Mouse (Mus musculus) v-Abl transformed pro-B cells (cell line): Measurements from ENCODE around the gene 4930444G20Rik.
"Not testable (repeated sequence)": the region's sequence is repeated elsewhere in the genome, so short reads cannot be mapped to it uniquely, and the experiment has no call there.

Experiments
- in situ Hi-C, 2 experiments: fragments of 400-800 bp; cut with MboI; formaldehyde crosslinking; loops; one replicate each; pipeline ENCODE4 v1.15.1; 2025; ENCODE audit not compliant: unreplicated experiment in 2 of 2

4930444G20Rik gene

DNA sequence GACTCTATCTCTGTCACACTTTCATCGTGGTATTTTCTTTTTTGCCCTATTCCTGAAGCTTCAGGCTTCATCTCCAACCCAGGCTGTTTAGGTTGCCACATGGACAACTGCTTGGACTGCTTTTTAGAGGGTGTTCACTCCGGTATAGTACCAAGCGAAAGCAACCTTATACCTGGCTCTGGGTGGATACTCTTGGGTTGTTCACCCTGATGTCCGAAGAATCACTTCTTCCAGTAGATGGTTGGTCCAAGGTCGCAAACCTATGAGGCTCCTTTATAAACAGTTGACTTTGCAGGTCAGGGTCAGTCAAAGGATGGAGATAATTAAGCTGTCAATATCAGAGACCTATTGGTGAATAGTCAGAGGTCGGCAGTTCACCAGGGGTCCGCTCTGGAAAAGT, at the start of gene 4930444G20Rik:
Gene 4930444G20Rik (minus strand): TSS at position 101 of the 400 bp plus-strand sequence.
- in situ Hi-C loops = not testable (repeated sequence)

DNA sequence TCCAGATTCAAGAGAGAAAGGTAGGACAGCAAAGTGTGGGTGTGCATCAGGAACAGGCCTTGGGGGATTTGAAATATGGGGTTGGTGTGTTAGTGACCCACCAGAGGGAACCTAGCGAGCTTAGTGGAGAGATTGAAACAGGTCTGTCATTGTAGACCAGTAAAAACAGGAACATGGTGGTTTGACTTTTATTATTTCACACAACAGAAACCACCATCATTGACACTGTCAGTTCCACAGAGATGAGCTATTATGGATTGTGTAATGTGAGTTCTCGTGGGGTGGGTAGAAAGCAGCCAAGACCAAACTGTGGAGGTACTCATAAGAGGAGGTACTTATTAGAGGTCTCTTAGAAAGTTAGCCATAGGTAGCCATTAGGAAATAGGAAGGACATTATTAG, 6.7 kb upstream of the 4930444G20Rik start:
- in situ Hi-C loops = no loop called here

DNA sequence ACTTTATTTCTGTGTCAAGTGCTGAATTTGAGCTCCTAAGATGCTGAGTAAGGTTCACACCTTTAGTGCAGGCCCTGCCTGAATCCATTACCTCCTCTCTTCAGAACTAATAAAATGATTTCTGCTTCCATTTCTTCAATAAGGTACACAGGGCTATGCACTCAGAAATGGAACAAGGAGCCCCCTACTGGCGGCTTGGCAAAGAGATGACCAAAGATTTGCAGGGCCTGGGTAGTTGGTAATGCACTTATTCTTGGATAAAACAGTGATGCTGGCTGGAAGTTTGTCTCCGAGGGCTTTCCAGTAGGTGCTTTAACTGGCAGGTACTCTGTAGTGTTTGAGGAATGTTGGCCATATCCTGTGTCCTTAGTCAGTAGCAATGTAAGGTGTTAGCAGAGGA, 4.9 kb upstream of the 4930444G20Rik start:
- in situ Hi-C loops = no loop called here

DNA sequence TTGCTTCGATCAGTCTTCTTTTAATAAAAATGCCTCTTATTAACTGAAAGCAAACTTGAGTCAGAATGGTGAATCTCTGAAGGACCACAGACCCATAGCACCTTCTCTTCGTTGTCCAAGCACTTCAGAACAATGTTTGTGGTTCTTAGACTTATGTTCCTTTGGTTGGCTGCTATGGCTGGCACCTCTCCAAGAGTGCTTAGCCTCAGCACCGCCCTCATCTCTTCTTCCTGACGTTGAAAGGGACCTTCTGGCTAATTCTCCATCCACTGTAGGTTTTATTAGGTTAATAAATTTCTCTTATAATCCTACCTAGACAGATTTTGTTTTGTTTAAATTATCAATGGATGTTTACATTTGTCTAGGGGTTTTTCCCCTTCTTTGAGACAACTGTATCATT, 2.7 kb upstream of the 4930444G20Rik start:
- in situ Hi-C loops = no loop called here

DNA sequence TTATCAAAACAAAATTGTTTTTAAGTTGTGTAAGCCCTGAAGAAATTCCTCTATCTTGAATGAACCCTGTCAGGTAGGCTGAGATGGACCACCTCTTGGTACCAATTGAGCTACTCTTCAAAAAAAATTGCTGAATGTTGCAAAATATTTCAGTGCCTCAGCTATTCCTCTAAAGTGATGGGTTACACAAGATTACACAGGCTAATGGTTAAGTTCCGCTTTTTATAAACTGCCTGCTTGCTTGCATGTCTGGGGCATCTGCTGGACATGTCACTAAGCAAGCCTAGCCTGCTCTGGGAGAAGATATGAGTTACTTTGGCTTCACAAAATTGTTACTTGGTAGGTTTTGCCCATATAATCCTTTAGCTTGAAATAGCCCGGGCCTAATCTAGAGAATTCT, 2.3 kb upstream of the 4930444G20Rik start:
- in situ Hi-C loops = no loop called here

DNA sequence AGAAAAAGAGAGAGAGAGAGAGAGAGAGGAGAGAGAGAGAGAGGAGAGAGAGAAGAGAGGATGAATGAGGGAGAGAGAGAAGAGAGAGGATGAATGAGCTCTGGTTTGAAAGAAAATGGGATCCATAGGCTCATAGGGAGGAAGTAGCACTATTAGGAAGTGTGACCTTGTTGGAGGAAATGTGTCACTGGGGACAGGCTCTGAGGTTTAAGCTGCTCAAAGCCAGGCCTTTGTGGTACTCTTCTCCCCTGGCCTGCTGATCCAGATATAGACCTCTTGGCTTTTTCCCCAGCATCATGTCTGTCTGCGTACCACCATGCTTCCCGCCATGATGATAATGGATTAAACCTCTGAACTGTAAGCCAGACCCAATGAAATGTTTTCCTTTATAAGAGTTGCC, 8.5 kb downstream of the 4930444G20Rik start:
- in situ Hi-C loops = no loop called here

DNA sequence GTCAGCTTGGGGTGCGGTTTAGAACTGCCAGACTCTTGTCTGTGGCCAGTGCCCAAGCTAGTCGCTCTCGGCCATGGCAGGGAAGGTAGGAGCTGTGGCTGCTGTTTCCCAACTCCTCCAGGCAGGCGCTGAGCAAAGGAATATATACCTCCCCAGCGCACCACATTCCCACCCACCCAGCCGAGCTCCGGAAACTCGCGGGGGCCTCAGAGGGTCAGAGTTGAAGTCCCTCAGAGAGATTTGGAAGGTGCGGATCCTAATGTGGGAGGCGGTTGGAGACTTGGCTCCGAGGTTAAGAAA, 8.9 kb downstream of the 4930444G20Rik start:
- in situ Hi-C loops = no loop called here

DNA sequence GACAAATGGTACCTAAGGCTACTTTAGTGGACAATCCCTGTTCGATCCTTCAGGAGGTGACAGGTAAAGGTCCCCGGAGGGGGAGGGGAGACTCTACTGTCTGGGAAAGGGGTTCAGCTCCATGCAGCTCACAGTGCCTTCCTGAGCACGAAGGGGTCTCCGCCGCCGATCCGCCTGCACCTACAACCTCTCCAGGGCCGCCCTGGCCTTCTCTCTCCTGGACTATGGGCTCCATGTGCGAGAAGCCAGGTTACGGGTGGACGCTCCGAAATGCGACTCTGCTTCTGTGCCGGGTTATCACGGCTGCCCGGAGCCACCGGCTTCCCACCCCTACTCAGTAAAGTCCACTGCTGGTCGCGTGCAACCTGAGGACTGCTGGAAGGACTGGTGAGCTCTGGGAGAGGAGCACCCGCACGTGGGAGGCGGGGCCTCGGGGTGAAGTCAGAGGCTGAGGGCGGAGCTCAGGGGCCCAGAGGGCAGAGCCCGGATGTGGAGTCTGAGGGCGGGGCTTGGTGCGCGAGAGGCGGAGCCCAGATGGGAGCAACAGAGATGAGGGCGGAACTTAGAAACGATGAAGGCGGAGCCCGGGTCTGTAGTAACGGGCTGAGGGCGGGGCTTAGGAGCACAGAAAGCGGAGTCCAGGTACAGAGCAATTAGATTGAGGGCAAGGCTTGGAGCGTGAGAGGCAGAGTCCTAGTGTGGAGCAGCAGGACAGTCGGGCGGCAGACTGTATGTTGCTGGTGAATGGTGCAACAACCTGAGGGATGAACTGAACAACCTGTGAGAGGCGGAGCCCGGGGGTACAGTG, 9.5 kb downstream of the 4930444G20Rik start:
- in situ Hi-C loops = no loop called here

DNA sequence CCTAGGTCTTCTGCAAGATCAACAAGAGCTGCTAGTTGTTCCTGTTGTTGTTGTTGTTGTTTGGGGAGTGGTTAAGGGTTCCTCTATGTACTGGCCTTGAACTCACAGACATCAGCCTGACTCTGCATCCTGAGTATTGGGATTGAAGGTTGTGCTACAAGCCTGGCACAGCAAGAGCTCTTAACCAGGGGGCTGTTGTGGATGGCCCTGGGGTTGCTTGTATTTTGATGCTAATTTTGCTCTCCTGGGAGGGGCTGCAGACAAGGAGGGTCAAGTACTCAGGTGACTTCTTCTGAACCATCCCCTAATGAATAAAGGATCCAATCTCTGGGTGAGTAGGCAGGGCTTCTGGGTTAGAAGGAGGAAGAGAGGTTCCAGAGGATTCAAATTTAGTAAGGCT, 12.6 kb downstream of the 4930444G20Rik start:
- in situ Hi-C loops = no loop called here

DNA sequence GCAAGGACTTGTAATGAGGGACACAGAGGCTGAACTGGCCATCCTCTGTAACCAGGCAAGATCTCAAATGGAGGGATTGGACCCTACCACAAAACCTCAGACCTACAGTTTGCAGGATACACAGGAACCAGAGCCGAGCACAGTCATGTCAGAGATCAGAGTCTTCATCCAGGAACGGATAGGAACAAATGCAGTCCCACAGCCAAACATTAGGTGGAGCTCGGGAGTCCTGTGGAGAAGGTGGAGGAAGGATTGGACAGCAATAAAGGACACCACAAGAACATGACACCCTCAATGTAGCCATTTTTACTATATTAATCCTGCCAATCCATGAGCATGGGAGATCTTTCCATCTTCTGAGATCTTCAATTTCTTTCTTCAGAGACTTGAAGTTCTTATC, 31.6 kb downstream of the 4930444G20Rik start:
- in situ Hi-C loops = loop anchor here (5.0 to 25.0 kb wide), 7 partner anchors 121 to 1051 kb away; partner anchors contain the start of genes H60b (in 1 of the 2) and Raet1e (in 1 of the 2)

DNA sequence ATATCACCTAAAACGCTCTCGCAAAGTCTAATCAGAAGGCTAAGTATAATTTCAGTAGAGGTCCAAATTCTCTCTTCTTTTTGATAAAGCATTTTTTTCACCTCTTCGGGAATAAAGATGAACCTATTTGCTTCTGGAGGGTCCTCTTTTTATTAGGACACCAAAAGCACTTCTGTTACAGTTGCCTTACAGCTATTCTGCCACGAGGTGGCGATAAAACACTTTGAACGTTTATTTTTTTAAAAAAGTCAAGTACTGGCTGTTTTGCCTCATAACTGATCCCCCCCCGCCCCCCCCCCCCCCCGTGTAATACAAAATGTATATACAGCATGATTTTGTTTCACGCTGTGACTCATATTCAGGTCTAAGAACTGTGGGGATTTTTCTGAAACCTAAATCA, 33.6 kb downstream of the 4930444G20Rik start:
- in situ Hi-C loops = loop anchor here (5.0 to 25.0 kb wide), 6 partner anchors 130 to 1053 kb away; no protein-coding TSS in a partner anchor

DNA sequence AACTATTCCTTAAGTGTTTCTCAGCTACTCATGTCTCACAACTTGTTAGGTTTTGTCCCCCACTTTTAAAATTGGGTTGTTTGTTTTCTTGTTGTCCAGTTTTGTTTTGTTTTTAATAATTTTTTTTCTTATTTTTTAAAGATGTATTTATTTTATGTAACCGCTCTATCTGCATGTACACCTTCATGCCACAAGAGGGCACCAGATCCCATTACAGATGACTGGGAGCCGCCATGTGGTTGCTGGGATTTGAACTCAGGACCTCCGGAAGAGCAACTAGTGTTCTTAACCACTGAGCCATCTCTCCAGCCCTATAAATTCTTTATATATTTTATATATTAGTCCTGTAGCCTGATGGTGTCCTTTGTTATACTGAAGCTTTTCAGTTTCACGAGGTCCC, 49.3 kb downstream of the 4930444G20Rik start:
- in situ Hi-C loops = loop anchor here (25.0 kb wide), 6 partner anchors 694 to 1769 kb away; partner anchors contain the start of genes Myb (in 1 of the 2), Rps12 (in 1 of the 2) and Slc18b1 (in 1 of the 2)

DNA sequence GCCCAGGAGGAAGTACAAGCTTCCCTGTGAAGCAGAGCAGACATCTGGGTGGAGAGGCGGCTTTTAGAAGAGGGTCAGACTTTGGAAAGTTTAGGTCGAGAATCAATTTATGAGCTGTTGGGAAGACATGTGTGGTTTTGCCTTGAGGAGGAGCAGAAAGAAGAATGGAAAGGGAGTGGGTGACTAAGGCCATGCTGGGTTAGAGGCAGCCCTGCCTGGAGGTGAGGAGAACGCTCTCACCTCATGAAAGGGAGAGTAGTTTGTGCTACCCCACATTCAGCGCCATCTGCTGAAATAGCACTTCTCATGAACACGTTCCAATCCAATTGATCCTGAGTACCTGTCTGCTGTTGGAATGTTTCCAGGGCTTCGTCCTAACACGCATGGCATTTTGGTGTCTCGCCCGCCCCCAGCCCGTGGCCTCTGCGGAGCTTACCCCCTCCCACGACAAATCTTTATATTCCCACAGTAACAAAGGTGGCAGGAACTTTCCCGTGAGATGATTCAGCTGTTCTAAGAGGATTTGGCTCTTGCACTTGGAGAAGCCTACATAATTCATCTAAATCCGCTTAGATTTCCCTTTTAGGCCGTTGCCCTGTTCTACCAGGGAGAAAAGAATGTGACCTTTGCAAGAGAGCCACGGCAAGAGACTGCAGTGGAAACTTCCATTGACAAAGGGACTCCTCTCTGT, 50.3 kb downstream of the 4930444G20Rik start:
- in situ Hi-C loops = loop anchor here (25.0 kb wide), 6 partner anchors 695 to 1770 kb away; partner anchors contain the start of genes Myb (in 1 of the 2), Rps12 (in 1 of the 2) and Slc18b1 (in 1 of the 2)
